Mouse (Mus musculus) cerebellum, adult 2 months (tissue): ENCODE data around the gene Zscan2. TPM values are rescaled to one million over a fixed set of nuclear protein-coding genes. Genes with fewer than 3 reads are reported as not detected.
A peak's percentile ranks its signal among the peaks of the same experiment; 100 is the strongest.

Experiments used
- DNase-seq, 2 experiments: peaks; one replicate each; pipeline ENCODE4 v3.0.0; 2021
- H3K27ac ChIP-seq: fragments of 200-500 bp; 2 replicates; pipeline ENCODE4 v1.5.1; 2012; ENCODE audit warnings: low read length, control low read depth, inconsistent platforms; ENCODE audit not compliant: insufficient read depth
- H3K27me3 ChIP-seq: fragments of 200-500 bp; 2 replicates; pipeline ENCODE4 v1.6.1; 2012; ENCODE audit warnings: inconsistent platforms, mild to moderate bottlenecking, low read length, moderate library complexity; ENCODE audit not compliant: control insufficient read depth, insufficient read depth
- H3K4me1 ChIP-seq: fragments of 200-500 bp; 2 replicates; pipeline ENCODE4 v1.6.1; 2011; ENCODE audit warnings: low read length; ENCODE audit not compliant: control insufficient read depth, insufficient read depth
- H3K4me3 ChIP-seq: fragments of 200-500 bp; replicated peaks from 2 replicates; pipeline ENCODE3; 2011; ENCODE audit warnings: mild to moderate bottlenecking, low read depth, low read length, control low read depth; ENCODE audit not compliant: insufficient read depth
- CTCF ChIP-seq: fragments of 200-500 bp; IDR thresholded peaks from 2 replicates; pipeline ENCODE4 v1.5.1; 2011; ENCODE audit warnings: low read depth, mild to moderate bottlenecking, control low read depth, low read length, moderate library complexity, borderline replicate concordance; ENCODE audit not compliant: insufficient read depth
- POLR2A ChIP-seq: fragments of 200-500 bp; IDR thresholded peaks from 2 replicates; pipeline ENCODE4 v1.6.1; 2011; ENCODE audit warnings: low read length, control low read depth, borderline replicate concordance; ENCODE audit not compliant: insufficient read depth
- WGBS: fragments of 180-500 bp; shearing (Covaris S2); methylation state at CpG from one replicate; pipeline ENCODE4 v1.1.7; 2018; 5-methylcytosine and 5-hydroxymethylcytosine counted together
- polyA plus RNA-seq: library from polyadenylated mRNA; depleted of rRNA; stranded (reverse); fragments of >200 nt; gene quantifications from 2 replicates; pipeline ENCODE4 v1.2.3, GENCODE M21; 2012

The Zscan2 gene
- polyA plus RNA-seq, 1 experiment: 8.6 TPM

DNA sequence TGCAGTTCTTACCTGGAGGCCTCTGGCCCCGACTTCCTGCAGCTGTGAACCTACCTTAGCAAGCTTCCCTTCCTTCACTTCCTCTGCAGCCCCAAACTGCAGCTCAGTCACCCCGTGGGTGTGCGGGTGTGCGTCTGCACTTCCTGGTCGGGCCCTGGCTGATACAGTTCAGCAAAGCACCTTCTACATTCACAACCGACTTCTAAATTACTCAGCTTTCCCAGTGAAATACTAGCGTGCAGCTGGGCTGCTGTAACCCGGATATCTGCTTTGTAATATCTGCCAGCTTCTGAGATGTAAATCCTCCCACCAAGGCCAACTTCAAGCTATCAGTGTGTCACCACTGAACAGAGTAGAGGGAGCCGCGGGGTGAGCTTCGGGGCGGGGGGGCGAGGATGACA is 29.1 kb downstream of the Zscan2 start:
- TF ChIP-seq CTCF (no peak), POLR2A (no peak)
- no peak for DNase-seq
- Histone ChIP-seq H3K4me3 (no peak overlapping the region), H3K27ac (no peak overlapping the region), H3K27me3 (no peaks in the 10 kb centered on the region), H3K4me1 (peaks cover 20% of the 10 kb centered on the region)
- 85% methylated on average over 13 of the region's 13 CpGs for WGBS

DNA sequence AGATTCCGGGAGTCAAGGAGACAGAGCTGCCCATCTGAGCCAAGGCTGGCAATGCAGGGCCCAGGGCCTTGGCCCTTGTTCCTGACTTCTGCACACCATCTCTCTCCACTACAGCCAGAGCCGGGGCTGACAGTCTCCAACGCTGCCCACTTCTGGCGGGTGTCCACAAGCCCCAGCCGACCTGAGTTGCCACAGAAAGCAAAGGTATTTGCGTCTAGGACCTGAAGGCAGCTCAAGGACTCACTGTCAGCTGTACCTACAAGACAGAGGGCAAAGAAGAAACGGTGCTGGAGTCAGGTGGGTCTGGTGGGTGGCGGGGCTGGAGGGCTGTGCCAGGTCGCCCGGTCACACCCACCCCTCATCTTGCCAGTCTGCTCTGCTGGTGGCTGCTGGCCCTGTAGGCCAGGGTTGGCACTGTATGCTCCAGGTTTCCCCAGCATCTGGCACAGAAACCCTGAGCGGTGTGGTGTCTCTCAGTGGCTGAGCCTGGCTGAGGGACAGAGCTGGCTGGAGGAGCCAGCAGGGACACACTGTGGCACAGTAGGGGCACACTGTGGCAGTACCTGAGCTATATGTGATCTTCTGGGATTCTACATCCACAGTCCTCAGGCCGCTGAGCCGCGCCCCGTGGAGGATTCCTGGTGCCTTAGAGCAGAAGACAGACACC is 32.5 kb downstream of the Zscan2 start:
- Histone ChIP-seq H3K27me3 (no peaks in the 10 kb centered on the region), H3K4me1 (peaks cover 29% of the 10 kb centered on the region), H3K4me3 (no peak overlapping the region), H3K27ac (peak overlapping the region; percentile 98)
- TF ChIP-seq CTCF (no peak), POLR2A (no peak)
- DNase-seq: peak; percentile 67 to 69
- 12% methylated on average over 15 of the region's 15 CpGs for WGBS

DNA sequence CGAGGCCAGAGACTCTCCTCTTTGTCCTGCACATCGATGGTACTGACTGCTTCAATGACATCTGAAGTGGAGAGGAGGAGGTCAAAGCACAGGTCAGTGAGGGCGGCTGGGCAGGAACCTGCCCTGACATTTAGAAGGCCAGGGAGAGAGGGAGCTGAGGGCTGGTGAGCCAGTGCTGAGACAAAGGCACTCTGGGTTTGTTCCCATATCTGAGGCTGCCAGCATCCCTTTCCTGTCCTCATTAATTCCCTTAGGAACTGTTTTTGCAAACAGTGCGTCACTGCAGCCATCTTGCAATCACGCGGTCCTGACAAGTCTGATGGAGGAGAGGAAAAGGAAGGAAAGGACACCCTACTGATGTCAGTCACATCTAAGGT is 33.0 kb downstream of the Zscan2 start:
- TF ChIP-seq CTCF: no peak
- TF ChIP-seq POLR2A: no peak
- no peak overlapping the region for H3K4me3 ChIP-seq
- no peaks in the 10 kb centered on the region for H3K27me3 ChIP-seq
- peak overlapping the region; percentile 98 for H3K27ac ChIP-seq
- peaks cover 29% of the 10 kb centered on the region for H3K4me1 ChIP-seq
- DNase-seq: peak in 1 of 2 experiments; percentile 58
- 6% methylated on average over 6 of the region's 6 CpGs for WGBS

DNA sequence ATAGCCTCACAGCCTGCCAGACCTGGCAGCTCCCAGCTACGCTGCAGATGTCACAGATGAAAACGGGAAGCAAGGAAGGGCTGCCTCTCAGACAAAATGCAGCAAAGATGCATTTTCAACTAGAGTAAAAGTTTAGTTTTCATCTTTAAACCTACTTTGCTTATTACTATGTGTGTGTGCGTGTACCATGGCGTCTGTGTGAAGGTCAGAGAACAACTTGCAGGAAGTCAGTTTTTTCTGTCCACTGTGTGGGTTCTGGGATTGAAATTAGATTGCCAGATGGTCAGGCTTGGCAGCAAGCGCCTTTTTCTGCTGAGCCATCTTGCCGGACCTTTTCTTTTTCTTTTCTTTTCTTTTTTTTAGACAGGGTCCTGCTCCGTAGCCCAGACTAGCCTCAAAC is 33.5 kb downstream of the Zscan2 start:
- WGBS: 9% methylated on average over 7 of the region's 7 CpGs
- H3K4me1 ChIP-seq: peaks cover 29% of the 10 kb centered on the region
- H3K27me3 ChIP-seq: no peaks in the 10 kb centered on the region
- peak; percentile 64 to 77 for DNase-seq
- TF ChIP-seq CTCF: no peak
- peak; percentile 3; the same call in 1 of the 2 replicates for TF ChIP-seq POLR2A
- no peak overlapping the region for H3K4me3 ChIP-seq
- peak overlapping the region; percentile 98 for H3K27ac ChIP-seq

DNA sequence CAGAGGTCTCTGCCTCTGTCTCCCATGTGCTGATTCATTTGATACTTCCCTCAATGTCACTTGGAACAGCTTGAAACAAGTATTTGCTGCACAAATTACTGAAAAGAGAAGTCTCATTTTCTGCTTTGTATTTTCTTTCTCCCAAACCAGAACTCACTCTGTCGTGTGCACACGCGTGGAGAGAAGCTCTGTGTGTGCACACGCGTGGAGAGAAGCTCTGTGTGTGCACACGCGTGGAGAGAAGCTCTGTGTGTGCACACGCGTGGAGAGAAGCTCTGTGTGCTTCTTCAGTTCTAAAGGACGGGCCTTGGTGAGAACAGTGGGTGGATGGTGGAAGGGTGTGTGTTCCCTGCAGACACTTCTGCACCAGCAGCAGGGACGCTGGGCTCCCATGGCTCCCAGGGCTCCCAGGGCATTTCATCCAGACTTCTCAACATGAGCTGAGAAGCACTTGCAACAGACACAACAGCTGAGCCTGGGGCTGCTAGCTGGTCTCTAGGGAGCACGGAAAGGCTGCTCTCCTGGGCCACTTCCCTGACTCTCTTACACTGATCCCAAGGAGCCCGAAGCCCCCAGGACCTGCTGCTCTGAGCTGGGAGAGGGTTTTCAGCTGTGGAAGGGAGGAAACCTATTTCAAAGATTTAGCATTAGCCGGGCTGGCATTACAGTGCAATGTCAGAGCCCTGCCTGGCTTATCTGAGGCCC is 34.2 kb downstream of the Zscan2 start:
- peak overlapping the region; percentile 98 for H3K27ac ChIP-seq
- WGBS: 73% methylated on average over 14 of the region's 14 CpGs
- DNase-seq: no peak
- TF ChIP-seq POLR2A (no peak), CTCF (no peak)
- no peaks in the 10 kb centered on the region for H3K27me3 ChIP-seq
- no peak overlapping the region for H3K4me3 ChIP-seq
- peaks cover 29% of the 10 kb centered on the region for H3K4me1 ChIP-seq

DNA sequence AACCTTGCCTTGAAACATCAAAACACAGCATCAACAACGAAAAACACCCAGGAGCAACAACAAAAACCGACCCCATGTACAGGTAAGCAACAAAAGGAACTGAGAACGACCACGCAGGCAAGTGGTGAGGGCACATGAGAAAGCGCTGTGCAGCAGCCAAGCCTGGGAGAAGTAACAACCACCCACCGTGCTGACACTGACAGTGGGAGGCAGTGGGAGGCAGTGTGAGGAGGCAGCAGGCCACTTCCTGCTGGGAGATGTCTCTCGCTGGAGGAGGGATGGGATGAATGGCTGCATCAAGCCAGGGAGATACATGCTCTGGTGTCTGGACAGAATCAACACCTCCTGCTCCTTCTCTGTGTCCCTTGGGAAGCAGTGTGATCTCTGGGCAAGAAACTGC is 36.4 kb downstream of the Zscan2 start:
- Histone ChIP-seq H3K4me1 (peaks cover 29% of the 10 kb centered on the region), H3K4me3 (no peak overlapping the region), H3K27ac (no peak overlapping the region), H3K27me3 (no peaks in the 10 kb centered on the region)
- no peak for DNase-seq
- no peak for TF ChIP-seq POLR2A
- no peak for TF ChIP-seq CTCF
- 60% methylated on average over 7 of the region's 7 CpGs for whole genome bisulfite sequencing

DNA sequence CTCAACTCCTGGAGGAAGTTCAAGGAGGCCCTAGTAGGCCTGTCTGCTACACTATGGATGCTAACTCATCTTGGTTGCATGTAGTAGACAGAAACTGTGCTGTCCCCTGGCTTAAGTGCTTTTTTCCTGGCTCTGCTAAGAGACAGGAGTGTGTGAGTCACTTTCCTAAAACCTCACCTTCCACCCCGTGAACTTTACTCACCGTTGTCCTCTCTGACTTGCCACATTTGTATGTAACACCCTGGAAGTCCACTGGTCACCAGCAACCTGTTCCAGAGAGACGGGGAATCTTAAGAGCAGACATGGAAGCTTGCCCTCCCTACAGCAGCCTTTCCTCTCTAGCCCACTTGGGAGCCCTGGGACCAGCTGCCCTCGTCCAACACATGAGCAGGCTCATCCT is 37.0 kb downstream of the Zscan2 start:
- WGBS: 84% methylated on average over 4 of the region's 4 CpGs
- TF ChIP-seq CTCF: no peak
- TF ChIP-seq POLR2A: no peak
- Histone ChIP-seq H3K4me1 (peaks cover 28% of the 10 kb centered on the region), H3K27ac (no peak overlapping the region), H3K4me3 (no peak overlapping the region), H3K27me3 (no peaks in the 10 kb centered on the region)
- no peak for DNase-seq
